Mouse (Mus musculus): ENCODE measurements around the gene Borcs8. TPM values are rescaled to one million over a fixed set of nuclear protein-coding genes. Genes with fewer than 3 reads are reported as not detected.

Gene Borcs8
- polyA plus RNA-seq, 1 experiment from 2014 or later = 30.5 TPM

DNA sequence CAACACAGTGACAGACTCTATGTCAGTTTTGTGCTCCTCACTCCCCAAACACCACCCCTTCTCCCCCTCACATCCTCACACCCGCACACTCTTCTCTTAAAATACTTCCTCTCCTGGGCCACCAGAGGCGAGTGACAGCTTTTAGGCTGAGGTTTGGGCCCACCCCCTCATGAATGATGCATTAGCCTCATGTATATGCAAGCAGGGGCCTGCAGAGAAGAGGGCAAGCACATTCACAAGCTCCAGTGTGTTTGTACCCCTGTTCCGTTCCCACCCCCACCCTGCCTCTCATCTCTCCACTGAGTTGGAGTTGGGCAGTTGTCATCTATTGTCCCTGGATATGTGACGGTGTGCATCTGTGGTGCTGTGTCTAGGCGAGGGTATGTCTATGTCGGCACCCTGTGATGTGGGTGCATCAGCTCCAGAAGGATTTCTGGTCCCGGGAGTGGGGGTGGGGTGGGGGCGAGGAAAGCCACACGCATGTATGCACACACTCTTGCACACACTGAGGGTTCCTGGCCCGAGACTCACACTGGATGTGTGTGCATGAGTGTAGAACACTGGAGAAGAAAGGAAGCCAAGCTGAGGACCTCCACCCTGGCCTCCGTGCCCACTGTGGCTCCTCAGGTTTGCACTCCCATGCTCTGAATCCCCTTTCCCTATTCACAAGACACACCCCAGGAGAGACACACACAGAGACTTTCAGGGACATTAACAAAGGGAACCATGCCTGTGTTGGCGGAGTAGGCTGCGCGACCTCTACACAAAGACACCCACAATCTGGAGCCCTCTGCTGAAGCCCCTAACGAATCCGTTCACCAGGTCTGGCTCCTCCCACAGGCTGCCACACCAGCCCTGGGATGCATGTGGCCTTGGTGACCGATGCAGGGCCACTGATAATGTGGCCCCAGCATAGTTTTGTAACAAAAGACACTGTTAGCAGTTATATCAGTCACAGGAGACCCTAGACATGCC is 20.3 kb upstream of the Borcs8 start:
- H3K4me1 ChIP-seq (replicated peaks; ENCODE audit: control insufficient read depth, insufficient read depth) = no peaks in the 10 kb centered on the region
- TF ChIP-seq CTCF (IDR thresholded peaks at IDR 0.05; ENCODE audit: low read depth) (no peak), EP300 (optimal IDR thresholded peaks at IDR 0.05) (no peak)
- 15% methylated on average over 17 of the region's 17 CpGs for WGBS
- no peak overlapping the region for H3K27ac ChIP-seq (replicated peaks)
- no peak for ATAC-seq (ENCODE audit: low FRiP score, low TSS enrichment)
- no peak overlapping the region for H3K4me3 ChIP-seq (ENCODE audit: low read depth, low read length)
- H3K4me2 ChIP-seq (replicated peaks; ENCODE audit: low read depth) = no peak overlapping the region
- no peaks in the 10 kb centered on the region for H3K36me3 ChIP-seq (ENCODE audit: control insufficient read depth, insufficient read depth, low read length)
- no peaks in the 10 kb centered on the region for H3K9me3 ChIP-seq (ENCODE audit: control insufficient read depth, low read length)
- no peaks in the 10 kb centered on the region for H3K27me3 ChIP-seq (ENCODE audit: control insufficient read depth, insufficient read depth, low read length)
- no peak for DNase-seq (ENCODE audit: low spot score)
- no peak overlapping the region for H3K9ac ChIP-seq (ENCODE audit: low read length)

DNA sequence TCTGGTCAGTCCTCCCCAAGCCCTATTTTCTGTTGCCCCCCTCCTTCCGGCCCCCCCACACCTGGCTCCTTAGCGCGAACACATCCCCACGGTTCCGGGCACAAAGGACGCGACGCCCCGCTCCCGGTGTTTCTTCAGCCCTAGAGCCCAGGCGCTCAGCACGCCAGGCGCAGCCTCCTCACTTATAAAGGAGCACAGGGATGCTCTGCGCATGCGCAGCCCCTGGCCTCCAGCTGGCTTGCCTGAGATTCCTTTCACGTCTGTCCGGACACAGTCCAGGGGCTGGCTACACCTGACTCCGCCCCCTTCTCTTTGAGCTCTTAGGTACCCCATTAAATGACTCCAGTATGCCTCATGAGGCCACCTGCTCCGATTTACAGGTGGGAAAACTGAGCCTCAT is 18.6 kb upstream of the Borcs8 start, which contains the start of gene Ncan:
Gene Ncan (minus strand): TSS at position 207 of the 400 bp plus-strand sequence.
- no peaks in the 10 kb centered on the region for H3K27me3 ChIP-seq (ENCODE audit: control insufficient read depth, insufficient read depth, low read length)
- DNase-seq (ENCODE audit: low spot score) (peak; percentile 57), ATAC-seq (ENCODE audit: low FRiP score, low TSS enrichment) (peak; percentile 56; the same call in 1 of the 2 replicates)
- no peaks in the 10 kb centered on the region for H3K36me3 ChIP-seq (ENCODE audit: control insufficient read depth, insufficient read depth, low read length)
- H3K27ac ChIP-seq (replicated peaks) = no peak within 1 kb of the TSS
- no peaks in the 10 kb centered on the region for H3K4me1 ChIP-seq (replicated peaks; ENCODE audit: control insufficient read depth, insufficient read depth)
- no peak within 1 kb of the TSS for H3K4me3 ChIP-seq (ENCODE audit: low read depth, low read length)
- H3K4me2 ChIP-seq (replicated peaks; ENCODE audit: low read depth) = no peak within 1 kb of the TSS
- no peaks in the 10 kb centered on the region for H3K9me3 ChIP-seq (ENCODE audit: control insufficient read depth, low read length)
- TF ChIP-seq EP300 (optimal IDR thresholded peaks at IDR 0.05) (no peak), CTCF (IDR thresholded peaks at IDR 0.05; ENCODE audit: low read depth) (no peak)
- 1% methylated on average over 19 of the region's 19 CpGs for WGBS
- no peak within 1 kb of the TSS for H3K9ac ChIP-seq (ENCODE audit: low read length)

DNA sequence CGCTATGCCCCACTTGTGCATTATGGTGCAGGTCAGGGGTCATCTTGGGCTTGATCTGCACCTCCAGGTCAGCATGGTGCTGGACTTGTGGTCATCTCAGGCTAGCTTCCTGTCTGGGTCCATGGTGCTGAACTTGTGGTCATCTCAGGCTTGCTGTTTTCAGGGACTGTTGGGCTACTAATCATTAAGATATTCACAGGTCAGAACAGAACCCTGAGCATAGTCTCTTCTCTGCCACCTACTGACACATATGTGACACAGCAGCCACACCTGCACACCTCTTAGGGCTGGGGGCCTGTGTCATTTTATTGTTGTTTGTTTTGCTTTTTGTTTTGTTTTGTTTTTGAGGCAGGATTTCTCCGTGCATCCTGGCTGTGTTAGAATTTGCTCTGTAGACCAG is 16.4 kb upstream of the Borcs8 start:
- no peaks in the 10 kb centered on the region for H3K36me3 ChIP-seq (ENCODE audit: control insufficient read depth, insufficient read depth, low read length)
- peak; percentile 68 for TF ChIP-seq CTCF (IDR thresholded peaks at IDR 0.05; ENCODE audit: low read depth)
- TF ChIP-seq EP300 (optimal IDR thresholded peaks at IDR 0.05) = no peak
- WGBS = 50% methylated on average over 2 of the region's 2 CpGs
- no peak overlapping the region for H3K9ac ChIP-seq (ENCODE audit: low read length)
- H3K27ac ChIP-seq (replicated peaks) = no peak overlapping the region
- ATAC-seq (ENCODE audit: low FRiP score, low TSS enrichment) (0 out of 2 replicates have a peak, but pooled peaks have one; percentile 36), DNase-seq (ENCODE audit: low spot score) (no peak)
- H3K9me3 ChIP-seq (ENCODE audit: control insufficient read depth, low read length) = no peaks in the 10 kb centered on the region
- no peaks in the 10 kb centered on the region for H3K4me1 ChIP-seq (replicated peaks; ENCODE audit: control insufficient read depth, insufficient read depth)
- no peaks in the 10 kb centered on the region for H3K27me3 ChIP-seq (ENCODE audit: control insufficient read depth, insufficient read depth, low read length)
- H3K4me2 ChIP-seq (replicated peaks; ENCODE audit: low read depth) = no peak overlapping the region
- no peak overlapping the region for H3K4me3 ChIP-seq (ENCODE audit: low read depth, low read length)

DNA sequence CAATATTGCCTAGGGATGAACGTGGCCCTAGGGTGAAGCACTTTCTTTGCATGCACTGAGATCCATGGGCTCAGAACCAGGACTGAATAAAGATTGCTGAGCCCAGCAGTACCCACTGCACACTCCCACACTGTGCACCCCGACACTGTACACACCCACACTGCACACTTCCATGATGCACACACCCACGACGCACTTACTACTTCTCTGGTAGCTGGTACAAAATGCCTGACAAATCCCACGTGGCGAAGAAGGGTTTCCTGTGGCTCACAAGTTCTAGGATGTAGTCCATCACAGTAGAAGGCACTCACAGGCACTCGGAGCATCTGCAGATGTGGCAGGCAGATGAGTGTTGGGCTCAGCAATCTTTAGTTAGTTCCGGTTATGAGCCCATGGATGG is 14.3 kb upstream of the Borcs8 start:
- H3K27ac ChIP-seq (replicated peaks) = no peak overlapping the region
- WGBS = 57% methylated on average over 8 of the region's 8 CpGs
- ATAC-seq (ENCODE audit: low FRiP score, low TSS enrichment) = no peak

GRCm38 (mm10) chr8:70128435-70128834 is 10.9 kb upstream of the Borcs8 start:
- DNase-seq (ENCODE audit: low spot score) (no peak), ATAC-seq (ENCODE audit: low FRiP score, low TSS enrichment) (no peak)
- 61% methylated on average over 3 of the region's 3 CpGs for WGBS
- no peaks in the 10 kb centered on the region; the same call in 1 of the 2 replicates for H3K4me1 ChIP-seq (replicated peaks; ENCODE audit: control insufficient read depth, insufficient read depth)
- H3K36me3 ChIP-seq (ENCODE audit: control insufficient read depth, insufficient read depth, low read length) = peaks cover 2% of the 10 kb centered on the region; the same call in 1 of the 2 replicates
- TF ChIP-seq CTCF (IDR thresholded peaks at IDR 0.05; ENCODE audit: low read depth) (no peak), EP300 (optimal IDR thresholded peaks at IDR 0.05) (no peak)
- H3K27me3 ChIP-seq (ENCODE audit: control insufficient read depth, insufficient read depth, low read length) = no peaks in the 10 kb centered on the region
- H3K9me3 ChIP-seq (ENCODE audit: control insufficient read depth, low read length) = no peaks in the 10 kb centered on the region
- no peak overlapping the region for H3K4me3 ChIP-seq (ENCODE audit: low read depth, low read length)
- H3K9ac ChIP-seq (ENCODE audit: low read length) = no peak overlapping the region
- H3K4me2 ChIP-seq (replicated peaks; ENCODE audit: low read depth) = no peak overlapping the region
- no peak overlapping the region for H3K27ac ChIP-seq (replicated peaks)

More for the DNA sequence above, 14.3 kb upstream of the Borcs8 start:
- TF ChIP-seq CTCF (IDR thresholded peaks at IDR 0.05; ENCODE audit: low read depth) (no peak), EP300 (optimal IDR thresholded peaks at IDR 0.05) (no peak)
- H3K4me3 ChIP-seq (ENCODE audit: low read depth, low read length) = no peak overlapping the region
- H3K27me3 ChIP-seq (ENCODE audit: control insufficient read depth, insufficient read depth, low read length) = no peaks in the 10 kb centered on the region
- no peaks in the 10 kb centered on the region for H3K36me3 ChIP-seq (ENCODE audit: control insufficient read depth, insufficient read depth, low read length)
- no peak overlapping the region for H3K4me2 ChIP-seq (replicated peaks; ENCODE audit: low read depth)
- H3K9ac ChIP-seq (ENCODE audit: low read length) = no peak overlapping the region
- no peaks in the 10 kb centered on the region for H3K4me1 ChIP-seq (replicated peaks; ENCODE audit: control insufficient read depth, insufficient read depth)
- no peaks in the 10 kb centered on the region for H3K9me3 ChIP-seq (ENCODE audit: control insufficient read depth, low read length)
- DNase-seq (ENCODE audit: low spot score) = no peak

Measured in stomach, postnatal 0 days (tissue).